Mouse (Mus musculus) C2C12 (cell line): Measurements from ENCODE around the gene Phlda2. TPM values are rescaled to one million over a fixed set of nuclear protein-coding genes. Genes with fewer than 3 reads are reported as not detected.

Experiments
- H3K27me3 ChIP-seq: one replicate; pipeline ENCODE4 v1.6.1; 2011; ENCODE audit not compliant: control insufficient read depth, insufficient read depth, insufficient read length
- H3K36me3 ChIP-seq: one replicate; pipeline ENCODE4 v1.6.1; 2011; ENCODE audit not compliant: control insufficient read depth, insufficient read depth
- H3K4me3 ChIP-seq: one replicate; pipeline ENCODE4 v1.5.1; 2011; ENCODE audit warnings: mild to moderate bottlenecking, control low read depth; ENCODE audit not compliant: poor library complexity, insufficient read depth, severe bottlenecking
- H3K79me2 ChIP-seq: one replicate; pipeline ENCODE4 v1.6.1; 2011; ENCODE audit not compliant: control insufficient read depth, insufficient read depth
- H3K79me3 ChIP-seq: one replicate; pipeline ENCODE4 v1.6.1; 2011; ENCODE audit warnings: low read depth, control low read depth
- H3ac ChIP-seq: one replicate; pipeline ENCODE3; 2011; ENCODE audit warnings: low read depth; ENCODE audit not compliant: control insufficient read depth, insufficient read length
- CEBPB ChIP-seq: IDR thresholded peaks from one replicate; pipeline ENCODE4 v1.6.1; 2011; ENCODE audit warnings: low read depth, mild to moderate bottlenecking, control low read depth, moderate library complexity
- CTCF ChIP-seq: IDR thresholded peaks from one replicate; pipeline ENCODE4 v1.5.1; 2011; ENCODE audit not compliant: control insufficient read depth, insufficient read depth, insufficient read length
- FOSL1 ChIP-seq: IDR thresholded peaks from one replicate; pipeline ENCODE4 v1.8.0; 2011; ENCODE audit warnings: mild to moderate bottlenecking, low read length; ENCODE audit not compliant: poor library complexity, insufficient read depth, severe bottlenecking
- MAX ChIP-seq: IDR thresholded peaks from one replicate; pipeline ENCODE4 v1.6.1; 2011; ENCODE audit warnings: mild to moderate bottlenecking, control low read depth
- MYOD1 ChIP-seq: IDR thresholded peaks from one replicate; pipeline ENCODE4 v1.6.1; 2011; ENCODE audit warnings: low read depth; ENCODE audit not compliant: control insufficient read depth, insufficient read length
- MYOG ChIP-seq: IDR thresholded peaks from one replicate; pipeline ENCODE4 v1.6.1; 2011; ENCODE audit not compliant: control insufficient read depth, insufficient read length; ENCODE audit errors: extremely low read depth
- USF1 ChIP-seq: IDR thresholded peaks from one replicate; pipeline ENCODE4 v1.6.1; 2011; ENCODE audit warnings: low read depth, mild to moderate bottlenecking, control low read depth, moderate library complexity
- long read RNA-seq, 2 experiments: library from polyadenylated mRNA; unstranded; transcript quantifications; one replicate each; pipeline ENCODE4 v2.0.0; 2019 to 2020
- polyA plus RNA-seq: library from polyadenylated mRNA; unstranded; fragments of >200 nt; fragmentation: generic; extraction: Trizol; gene quantifications from one replicate; pipeline ENCODE4 v1.2.1, GENCODE M21; 2012; ENCODE audit warnings: missing spikeins

The Phlda2 gene
- 0.14 TPM for polyA plus RNA-seq
- long read RNA-seq, experiment 1 = 0 reads
- long read RNA-seq, experiment 2 = 0 reads

DNA sequence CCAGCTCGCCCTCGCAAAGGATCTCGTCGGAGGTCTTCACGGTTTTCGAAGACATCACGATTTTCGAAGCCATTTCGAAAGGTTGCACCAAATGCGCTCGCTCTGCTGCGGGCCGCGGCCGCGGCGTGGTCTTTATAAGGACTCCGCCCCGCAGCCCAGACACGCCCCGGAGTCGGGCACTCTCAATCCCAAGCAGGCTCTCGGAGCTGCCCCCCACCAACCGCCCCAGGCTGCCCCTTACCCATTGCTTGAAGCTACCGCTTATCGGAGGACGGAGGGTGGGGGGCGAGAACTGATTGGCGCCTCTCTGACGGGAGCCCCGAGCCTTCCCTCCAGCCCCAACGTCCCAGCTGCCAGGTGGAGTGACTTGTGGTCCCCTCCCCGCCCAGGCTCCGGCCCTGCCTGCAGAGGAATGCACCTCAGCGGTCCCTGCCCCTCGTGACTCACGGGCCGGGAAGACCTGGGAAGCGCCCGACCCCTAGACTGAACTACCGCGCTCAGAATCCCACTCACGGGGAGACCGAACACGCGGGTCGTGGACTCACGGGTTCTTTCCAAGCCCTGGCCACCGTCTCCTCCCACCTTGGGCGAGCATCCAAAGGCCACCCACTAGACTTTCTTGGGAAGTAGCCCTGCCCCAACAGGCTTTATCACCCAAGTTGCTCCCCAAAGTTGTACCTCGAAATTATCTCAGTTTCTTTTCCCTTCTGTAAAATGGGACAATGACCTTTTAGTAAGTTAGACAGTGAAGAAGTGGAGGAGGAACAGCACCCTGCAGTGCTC lies at the start of gene Phlda2:
Gene Phlda2, minus strand, starts transcription at position 733 of the 783 bp plus-strand sequence.
- Histone ChIP-seq H3K27me3 (peaks cover 41% of the 10 kb centered on the region), H3K4me3 (no peak within 1 kb of the TSS), H3K36me3 (no peaks in the 10 kb centered on the region), H3K79me2 (no peaks in the 10 kb centered on the region), H3K79me3 (no peaks in the 10 kb centered on the region), H3ac (no peak within 1 kb of the TSS)
- no peak for TF ChIP-seq MYOG
- TF ChIP-seq MYOD1 = no peak

DNA sequence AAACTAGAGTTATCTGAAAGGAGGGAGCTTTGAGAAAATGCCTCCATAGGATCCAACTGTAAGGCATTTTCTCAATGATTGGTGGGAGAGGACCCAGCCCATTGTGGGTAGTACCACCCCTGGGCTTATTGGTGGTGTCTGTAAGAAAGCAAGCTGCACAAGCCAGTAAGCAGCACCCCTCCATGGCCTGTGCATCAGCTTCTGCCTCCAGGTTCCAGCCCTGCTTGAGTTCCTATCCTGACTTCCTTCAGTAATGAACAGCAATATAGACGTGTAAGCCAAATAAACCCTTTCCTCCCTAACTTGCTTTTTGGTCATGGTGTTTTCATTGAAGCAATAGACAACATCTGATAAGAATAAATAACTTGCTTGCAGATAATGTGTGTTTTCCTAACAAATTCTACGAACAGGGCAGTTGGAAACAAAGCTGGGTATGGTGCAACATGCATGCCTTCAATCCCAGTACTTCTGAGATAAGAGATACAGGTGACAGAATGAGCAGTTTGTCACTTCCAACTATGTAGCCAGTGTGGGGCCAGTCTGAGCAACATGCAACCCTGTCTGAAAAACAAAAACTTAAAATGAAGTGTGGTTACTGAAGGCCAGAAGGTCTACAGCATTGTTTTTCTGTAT lies 46.8 kb upstream of the Phlda2 start:
- no peaks in the 10 kb centered on the region for H3K27me3 ChIP-seq
- H3K4me3 ChIP-seq = peak overlapping the region; percentile 30
- TF ChIP-seq MAX = no peak
- H3K79me3 ChIP-seq = peaks cover 39% of the 10 kb centered on the region
- peaks cover 17% of the 10 kb centered on the region for H3K36me3 ChIP-seq
- peak overlapping the region; percentile 82 for H3ac ChIP-seq
- H3K79me2 ChIP-seq = peaks cover 39% of the 10 kb centered on the region

DNA sequence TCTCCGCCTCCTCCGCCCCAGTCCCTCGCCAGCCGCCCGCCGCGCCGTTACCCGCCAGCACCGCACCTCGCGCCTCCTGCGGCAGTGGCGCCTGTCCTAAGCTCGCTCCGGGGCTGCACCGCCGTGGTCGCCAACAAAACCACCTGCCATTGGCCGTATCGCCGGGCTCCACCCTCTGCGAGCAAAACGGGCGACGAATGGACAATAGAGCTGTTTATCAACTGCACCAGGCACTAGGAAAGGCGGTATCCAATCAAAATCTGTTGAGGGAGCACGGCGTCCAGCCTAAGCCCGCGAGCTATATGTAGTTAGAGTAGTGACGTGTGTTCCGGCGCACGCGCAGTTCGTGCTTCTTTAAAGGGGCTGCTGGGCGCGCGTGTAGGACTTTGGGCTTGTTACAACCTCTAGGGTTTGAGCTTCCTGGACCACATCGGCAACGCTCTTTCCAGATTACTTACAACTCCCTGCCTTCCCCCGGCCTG lies 46.1 kb upstream of the Phlda2 start, which contains the start of gene Nap1l4:
Gene Nap1l4, minus strand, starts transcription at position 131 of the 482 bp plus-strand sequence.
- Histone ChIP-seq H3K36me3 (peaks cover 10% of the 10 kb centered on the region), H3K27me3 (no peaks in the 10 kb centered on the region), H3K4me3 (peak within 1 kb of the TSS; percentile 92), H3ac (peak within 1 kb of the TSS; percentile 86), H3K79me3 (peaks cover 46% of the 10 kb centered on the region), H3K79me2 (peaks cover 46% of the 10 kb centered on the region)
- TF ChIP-seq MAX = peak; percentile 37
- TF ChIP-seq CTCF = no peak

DNA sequence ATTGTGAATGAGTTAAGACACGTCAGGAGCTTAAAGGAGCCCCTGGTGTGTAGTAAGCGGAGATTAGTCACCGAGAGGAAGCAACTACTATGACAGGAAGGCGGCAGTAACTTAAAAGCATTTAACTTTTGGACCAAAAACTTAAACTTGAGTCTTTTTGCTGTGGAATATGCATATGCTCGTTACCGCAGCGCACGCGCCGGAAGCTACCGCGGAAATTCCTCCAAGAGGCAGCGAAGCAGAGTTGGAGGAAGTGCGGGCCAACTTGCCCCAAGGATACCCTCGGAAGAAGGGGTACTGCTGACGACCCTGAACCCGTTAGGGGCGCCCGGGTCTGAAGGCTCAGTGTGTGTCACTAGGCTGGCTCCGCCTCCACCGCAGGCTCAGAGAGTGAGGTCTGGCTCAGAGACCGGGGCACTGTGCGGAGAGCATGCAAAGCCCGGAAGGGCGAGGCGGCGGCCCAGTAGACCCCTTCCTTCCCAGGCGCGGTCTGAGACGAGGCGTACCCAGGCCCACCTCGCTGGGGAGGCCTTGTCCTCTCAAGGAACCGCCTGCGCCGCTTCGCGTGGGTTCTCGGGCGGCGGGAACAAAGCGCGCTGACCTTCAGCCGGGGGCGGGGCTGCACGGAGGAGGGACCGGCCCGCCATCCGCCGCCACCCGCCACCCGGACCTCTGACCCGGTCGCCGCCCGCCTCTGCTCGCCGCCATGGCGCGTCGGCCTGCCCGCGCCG lies 45.4 kb upstream of the Phlda2 start:
- H3K79me3 ChIP-seq = peaks cover 52% of the 10 kb centered on the region
- H3K27me3 ChIP-seq = no peaks in the 10 kb centered on the region
- peaks cover 7% of the 10 kb centered on the region for H3K36me3 ChIP-seq
- peaks cover 52% of the 10 kb centered on the region for H3K79me2 ChIP-seq
- TF ChIP-seq CTCF = no peak
- no peak for TF ChIP-seq MYOD1
- TF ChIP-seq CEBPB = no peak
- TF ChIP-seq FOSL1 = no peak
- no peak for TF ChIP-seq MAX
- TF ChIP-seq MYOG = no peak
- no peak for TF ChIP-seq USF1
- H3K4me3 ChIP-seq = peak overlapping the region; percentile 92
- H3ac ChIP-seq = peak overlapping the region; percentile 86

DNA sequence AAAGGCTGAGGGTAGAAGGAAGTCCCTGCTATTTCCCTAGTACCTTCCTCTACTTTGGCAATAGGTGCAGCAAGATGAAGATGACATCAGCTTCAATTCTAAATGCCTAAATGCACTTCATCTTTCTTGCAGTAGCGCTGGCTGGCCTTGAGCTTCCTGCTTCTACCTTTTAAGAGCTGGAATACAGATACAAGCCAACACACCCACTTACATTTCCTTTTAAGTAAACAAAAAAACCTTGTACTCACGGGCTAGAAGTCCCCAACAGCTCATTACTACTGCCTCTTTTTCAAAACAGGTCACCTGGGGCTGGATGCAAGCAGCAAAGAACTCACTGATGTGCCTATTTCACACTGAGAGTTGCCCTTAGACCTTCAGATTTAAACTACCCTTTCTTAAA lies 43.6 kb upstream of the Phlda2 start:
- H3K79me2 ChIP-seq = peaks cover 71% of the 10 kb centered on the region
- no peak overlapping the region for H3ac ChIP-seq
- peaks cover 71% of the 10 kb centered on the region for H3K79me3 ChIP-seq
- no peak overlapping the region for H3K4me3 ChIP-seq
- peaks cover 1% of the 10 kb centered on the region for H3K36me3 ChIP-seq
- H3K27me3 ChIP-seq = no peaks in the 10 kb centered on the region
- TF ChIP-seq MAX (no peak), FOSL1 (no peak), USF1 (no peak), MYOG (no peak), CTCF (no peak), CEBPB (no peak), MYOD1 (no peak)

DNA sequence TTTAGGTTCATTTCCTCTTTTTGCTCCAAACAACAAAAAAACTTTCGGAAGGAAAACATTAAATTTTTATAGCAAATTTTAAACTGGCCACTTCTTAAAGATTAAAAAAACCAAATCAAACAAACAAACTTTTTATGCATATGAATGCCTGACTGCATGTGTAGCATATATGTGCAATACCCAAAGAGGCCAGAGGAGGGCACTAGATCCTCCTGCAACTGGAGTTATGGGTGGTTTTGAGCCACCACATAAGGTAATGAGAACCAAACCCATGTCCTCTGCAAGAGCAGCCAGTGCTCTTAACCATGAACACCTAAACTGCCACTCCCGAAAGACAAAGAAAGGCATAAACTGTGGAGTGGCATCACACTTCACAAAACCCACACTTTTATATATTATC lies 41.4 kb upstream of the Phlda2 start:
- no peak for TF ChIP-seq MYOG
- no peak for TF ChIP-seq MYOD1
- TF ChIP-seq CEBPB = no peak
- no peak for TF ChIP-seq MAX
- TF ChIP-seq USF1 = no peak
- no peak for TF ChIP-seq FOSL1
- TF ChIP-seq CTCF = no peak
- peaks cover 93% of the 10 kb centered on the region for H3K79me2 ChIP-seq
- H3K4me3 ChIP-seq = no peak overlapping the region
- peaks cover 92% of the 10 kb centered on the region for H3K79me3 ChIP-seq
- H3K36me3 ChIP-seq = peaks cover 9% of the 10 kb centered on the region
- H3ac ChIP-seq = no peak overlapping the region
- no peaks in the 10 kb centered on the region for H3K27me3 ChIP-seq
